ENCODE assay signal across 13 mouse cellular contexts in genomic region chr3:154628284-154628683, GRCm38 (mm10). TPM values are rescaled to one million over a fixed set of nuclear protein-coding genes. Genes with fewer than 3 reads are reported as not detected.
A peak's percentile ranks its signal among the peaks of the same experiment; 100 is the strongest.
DNase-seq lines count a peak whose midpoint lies in the region; ATAC-seq lines count a peak whose summit lies in the region.
"Had no signal": no experiment of that assay in that cellular context is flagged by ENCODE, and none has a peak within 500 bp of the region (broad histone marks: within the 10 kb centered on the region; RNA-seq: fewer than 3 reads in every experiment).

No protein-coding gene starts in this region.

- no peaks in the 10 kb centered on the region for H3K36me3 ChIP-seq in heart, embryonic 15.5 days
- no peaks in the 10 kb centered on the region for H3K36me3 ChIP-seq in embryonic facial prominence, embryonic 12.5 days
- H3K36me3 ChIP-seq in liver, embryonic 13.5 days: no peaks in the 10 kb centered on the region

- H3K9ac ChIP-seq in heart, embryonic 15.5 days: no peak overlapping the region
- no peak overlapping the region for H3K9ac ChIP-seq in embryonic facial prominence, embryonic 12.5 days
- no peak overlapping the region for H3K9ac ChIP-seq in liver, embryonic 13.5 days

- H3K4me2 ChIP-seq in heart, embryonic 15.5 days: no peak overlapping the region
- no peak overlapping the region for H3K4me2 ChIP-seq in embryonic facial prominence, embryonic 12.5 days (replicated peaks)
- no peak overlapping the region for H3K4me2 ChIP-seq in liver, embryonic 13.5 days

- intact Hi-C loops in heart, postnatal 10 days (cut with DNase I): no loop called here

- no peaks in the 10 kb centered on the region for H3K27me3 ChIP-seq in heart, embryonic 15.5 days
- no peaks in the 10 kb centered on the region for H3K27me3 ChIP-seq in embryonic facial prominence, embryonic 12.5 days
- no peaks in the 10 kb centered on the region for H3K27me3 ChIP-seq in liver, embryonic 13.5 days

- DNase-seq in heart, postnatal 10 days: no peak
- peak; percentile 29 for DNase-seq in 3134 (ENCODE audit: extremely low read depth, insufficient read length, low spot score)
- DNase-seq in liver, embryonic 13.5 days: peak; percentile 6
- no peak for DNase-seq in layer of hippocampus, adult 8-10 months (ENCODE audit: low spot score in 2 of 2)
- no peak for DNase-seq in MN1 (ENCODE audit: low spot score)
- DNase-seq: adrenal gland, postnatal 25 days; cerebellum, postnatal 36 days; kidney, postnatal 14 days; lung, postnatal 36 days; retina, postnatal 1 day had no signal

- ATAC-seq in heart, embryonic 15.5 days (replicated peaks; ENCODE audit: insufficient number of reproducible peaks, insufficient read depth, low FRiP score, low read depth): peak; percentile 43; the same call in 1 of the 2 replicates
- ATAC-seq in embryonic facial prominence, embryonic 12.5 days (ENCODE audit: insufficient number of reproducible peaks, insufficient read depth, low FRiP score, low TSS enrichment): peak; percentile 52; the same call in 1 of the 2 replicates
- ATAC-seq in liver, embryonic 13.5 days (ENCODE audit: low read depth): peak; percentile 95
- no peak for ATAC-seq in activated CD4-positive, CD25-positive, alpha-beta regulatory T cell, adult 4 months

- H3K4me1 ChIP-seq in heart, embryonic 15.5 days (replicated peaks): no peaks in the 10 kb centered on the region
- H3K4me1 ChIP-seq in embryonic facial prominence, embryonic 12.5 days: no peaks in the 10 kb centered on the region
- peaks cover 6% of the 10 kb centered on the region for H3K4me1 ChIP-seq in liver, embryonic 13.5 days (replicated peaks)

- H3K4me3 ChIP-seq in heart, embryonic 15.5 days: no peak overlapping the region
- H3K4me3 ChIP-seq in embryonic facial prominence, embryonic 12.5 days: no peak overlapping the region
- no peak overlapping the region for H3K4me3 ChIP-seq in liver, embryonic 13.5 days (replicated peaks)

- no peak overlapping the region for H3K27ac ChIP-seq in heart, embryonic 15.5 days
- H3K27ac ChIP-seq in embryonic facial prominence, embryonic 12.5 days: no peak overlapping the region
- H3K27ac ChIP-seq in liver, embryonic 13.5 days: no peak overlapping the region

- H3K9me3 ChIP-seq in heart, embryonic 15.5 days (replicated peaks): no peaks in the 10 kb centered on the region
- H3K9me3 ChIP-seq in embryonic facial prominence, embryonic 12.5 days: no peaks in the 10 kb centered on the region
- H3K9me3 ChIP-seq in liver, embryonic 13.5 days (replicated peaks): no peaks in the 10 kb centered on the region

RNA-seq across cellular contexts. Expression of gene Tyw3, which starts 31.4 kb away (rescaled TPM):
- 8.1 and 10.0 TPM in 2 replicates for polyA plus RNA-seq in heart, embryonic 15.5 days (2015; fragmentation: Nextera tagmentation; extraction: Ambion mirVana)
- total RNA-seq in heart, postnatal 10 days (2021): 1 to 10 TPM; 4.8 to 4.9 TPM
- polyA plus RNA-seq in embryonic facial prominence, embryonic 12.5 days (2016; fragmentation: Nextera tagmentation; extraction: Ambion mirVana): 18.2 and 18.3 TPM in 2 replicates
- polyA plus RNA-seq in liver, embryonic 13.5 days (2015; fragmentation: Nextera tagmentation; extraction: Ambion mirVana): 3.8 and 4.2 TPM in 2 replicates
- total RNA-seq in layer of hippocampus, adult 8-10 months (2022): 10 to 100 TPM in 3 of 4 experiments, 1 to 10 TPM in 1; 9.0 to 12.2 (median 11.2) TPM
- 1 to 10 TPM; 4.7 to 9.8 TPM for polyA plus RNA-seq in activated CD4-positive, CD25-positive, alpha-beta regulatory T cell, adult 4 months (2017; shearing (Covaris generic))

RNA-seq across cellular contexts. Expression of gene Cryz, which starts 31.8 kb away (rescaled TPM):
- 9.2 and 9.6 TPM in 2 replicates for polyA plus RNA-seq in heart, embryonic 15.5 days (2015; fragmentation: Nextera tagmentation; extraction: Ambion mirVana)
- total RNA-seq in heart, postnatal 10 days (2021): 10 to 100 TPM; 19.5 to 21.8 TPM
- polyA plus RNA-seq in embryonic facial prominence, embryonic 12.5 days (2016; fragmentation: Nextera tagmentation; extraction: Ambion mirVana): 23.2 and 26.5 TPM in 2 replicates
- 13.6 and 14.6 TPM in 2 replicates for polyA plus RNA-seq in liver, embryonic 13.5 days (2015; fragmentation: Nextera tagmentation; extraction: Ambion mirVana)
- 10 to 100 TPM; 23.6 to 32.6 (median 25.8) TPM for total RNA-seq in layer of hippocampus, adult 8-10 months (2022)
- polyA plus RNA-seq in activated CD4-positive, CD25-positive, alpha-beta regulatory T cell, adult 4 months (2017; shearing (Covaris generic)): 1 to 10 TPM; 1.3 to 3.1 TPM

RNA-seq across cellular contexts. Expression of gene Erich3, which starts 35.4 kb away (rescaled TPM):
- polyA plus RNA-seq in heart, embryonic 15.5 days (2015; fragmentation: Nextera tagmentation; extraction: Ambion mirVana): 0.15 and 0.68 TPM in 2 replicates
- total RNA-seq in heart, postnatal 10 days (2021): under 1 TPM; 0.05 TPM
- 0.06 and 0.32 TPM in 2 replicates for polyA plus RNA-seq in embryonic facial prominence, embryonic 12.5 days (2016; fragmentation: Nextera tagmentation; extraction: Ambion mirVana)
- polyA plus RNA-seq in liver, embryonic 13.5 days (2015; fragmentation: Nextera tagmentation; extraction: Ambion mirVana): not detected in 2 replicates
- 1 to 10 TPM; 6.9 to 8.9 (median 7.9) TPM for total RNA-seq in layer of hippocampus, adult 8-10 months (2022)
- polyA plus RNA-seq in activated CD4-positive, CD25-positive, alpha-beta regulatory T cell, adult 4 months (2017; shearing (Covaris generic)): not detected

Comparison
In these comparisons a context has a peak if more than half of its experiments do, and no peak if none do; other contexts are left out.
1. DNase-seq: peak in 3134 (single experiment) and liver, embryonic 13.5 days (single experiment); none in heart, postnatal 10 days (0 of 2), layer of hippocampus, adult 8-10 months (0 of 2) and MN1 (single experiment).